Mouse (Mus musculus): ENCODE results near the gene Kdm8.
"Not testable (repeated sequence)": the region's sequence is repeated elsewhere in the genome, so short reads cannot be mapped to it uniquely, and the experiment has no call there.

Gene Kdm8

DNA sequence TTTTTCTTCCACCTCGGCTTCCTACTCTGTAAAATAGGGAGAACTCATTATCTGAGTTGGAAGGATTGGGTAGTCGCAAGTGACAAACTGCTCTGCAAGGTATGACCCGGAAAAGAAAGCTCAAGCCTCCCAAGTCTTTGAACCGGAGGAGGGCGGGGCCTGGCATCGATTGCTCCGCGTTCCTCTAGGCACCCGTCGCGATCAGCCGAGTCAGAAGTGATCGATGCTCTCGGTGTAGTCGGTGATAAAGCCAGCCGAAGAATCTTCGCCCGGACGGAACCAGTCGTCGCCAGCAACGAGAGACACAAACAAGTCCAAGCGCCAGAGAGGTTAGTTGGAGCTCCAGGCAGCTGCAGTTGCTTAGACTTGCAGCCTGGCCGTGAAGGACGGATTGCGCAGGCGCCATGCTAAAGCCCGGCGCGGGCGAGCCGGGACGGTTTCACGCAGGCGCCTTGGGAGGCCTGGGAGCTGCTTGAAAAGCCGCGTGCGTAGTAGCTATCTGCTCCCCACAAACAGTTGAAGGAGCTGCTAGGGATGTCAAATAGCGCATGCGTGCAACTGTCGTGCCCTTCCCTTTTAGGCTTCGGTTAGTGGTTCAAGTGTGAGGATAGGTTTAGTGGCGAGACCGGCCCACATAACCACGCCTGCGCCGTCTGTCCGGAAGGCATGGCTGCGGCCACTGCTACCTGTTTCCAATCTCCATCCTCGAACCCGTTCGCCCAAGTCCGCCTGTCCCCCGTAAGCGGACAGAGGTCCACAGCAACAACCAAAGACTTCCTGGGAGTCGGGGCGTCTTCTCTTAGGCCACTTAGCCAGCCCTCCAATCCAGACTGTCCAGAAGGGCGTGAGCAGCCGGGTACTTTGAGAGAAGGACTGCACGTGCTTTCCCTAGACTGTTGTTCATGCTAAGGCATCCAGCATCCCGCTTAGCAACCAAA, at the start of gene Kdm8:
Gene Kdm8 (plus strand): TSS at position 213 of the 938 bp plus-strand sequence.
- peak; percentile 69 for DNase-seq (ENCODE audit: low spot score)

DNA sequence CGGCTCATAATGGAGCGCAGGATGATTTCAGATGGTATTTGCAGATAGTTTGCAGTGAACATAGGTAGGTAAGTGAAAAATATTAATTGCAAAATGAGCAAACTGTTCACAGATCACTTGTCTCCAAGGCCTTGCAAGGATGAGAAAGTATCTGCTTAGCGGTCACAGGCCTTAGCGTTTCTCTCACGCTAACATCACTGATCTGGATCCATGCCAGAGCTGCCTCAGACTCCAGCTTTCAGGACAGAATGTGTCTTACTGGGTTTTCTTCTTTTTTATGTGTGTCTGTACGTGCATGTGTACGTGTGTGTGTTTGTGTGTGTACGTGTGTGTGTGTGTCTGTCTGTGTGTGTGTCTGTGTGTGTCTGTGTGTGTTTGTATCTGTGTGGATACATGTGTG, 46.4 kb upstream of the Kdm8 start:
- DNase-seq (ENCODE audit: low spot score) = no peak

DNA sequence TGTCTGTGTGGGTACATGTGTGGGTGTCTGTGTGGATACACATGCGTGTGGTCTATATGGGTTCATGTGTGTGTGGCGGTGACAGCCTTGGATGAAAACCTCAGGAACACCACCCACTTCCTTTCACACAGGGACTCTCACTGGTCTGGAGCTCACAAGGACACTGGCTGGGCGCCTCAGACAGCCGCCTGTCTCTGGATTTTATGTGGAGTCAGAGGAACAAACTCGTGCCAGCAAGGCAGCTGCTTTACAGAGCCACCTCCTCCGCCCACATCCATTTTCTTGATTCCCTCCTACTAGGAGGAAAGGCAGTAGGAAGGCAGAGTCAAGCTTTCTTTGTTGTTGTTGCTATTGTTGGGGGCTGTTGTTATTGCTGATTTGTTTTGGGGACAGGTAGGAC, 45.8 kb upstream of the Kdm8 start:
- DNase-seq (ENCODE audit: low spot score) = no peak

DNA sequence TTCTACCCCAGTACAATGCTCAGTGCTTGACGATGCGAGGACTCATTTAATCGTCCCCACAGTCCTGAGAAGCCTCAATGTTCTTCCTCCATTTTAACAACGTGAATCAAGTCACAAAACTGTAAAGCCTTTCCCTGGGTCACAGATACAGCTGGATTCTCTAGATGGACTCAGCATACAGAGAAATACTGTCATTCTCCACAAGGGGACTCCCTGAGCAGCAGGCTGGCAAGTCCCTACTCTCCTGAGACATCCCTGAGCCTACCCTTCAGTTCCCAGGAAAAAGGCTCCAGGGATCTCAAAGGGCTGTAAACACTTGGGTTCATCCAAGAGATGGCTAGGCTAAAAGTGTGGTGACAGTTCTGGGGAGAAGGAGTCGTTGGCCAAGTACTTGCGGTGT, 37.3 kb upstream of the Kdm8 start:
- no peak for DNase-seq (ENCODE audit: low spot score)

DNA sequence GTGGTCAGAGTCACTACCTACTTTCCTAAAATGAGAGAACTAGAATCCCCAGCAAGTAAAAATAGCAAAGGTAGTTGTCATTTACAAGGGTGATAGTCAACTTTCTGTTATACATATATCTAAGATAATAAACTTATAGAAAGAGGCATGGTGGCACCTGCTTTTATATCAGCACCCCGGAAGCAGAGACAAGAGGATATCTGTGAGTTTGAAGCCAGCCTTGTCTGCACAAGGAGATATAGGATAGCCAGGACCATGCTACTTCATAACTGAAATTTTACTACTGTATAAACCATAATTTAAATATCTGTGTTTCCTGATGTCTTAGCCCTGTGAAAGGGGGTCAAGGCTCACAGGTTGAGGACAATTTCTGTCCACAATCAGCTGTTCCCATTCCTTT, 29.4 kb upstream of the Kdm8 start:
- DNase-seq (ENCODE audit: low spot score) = no peak

DNA sequence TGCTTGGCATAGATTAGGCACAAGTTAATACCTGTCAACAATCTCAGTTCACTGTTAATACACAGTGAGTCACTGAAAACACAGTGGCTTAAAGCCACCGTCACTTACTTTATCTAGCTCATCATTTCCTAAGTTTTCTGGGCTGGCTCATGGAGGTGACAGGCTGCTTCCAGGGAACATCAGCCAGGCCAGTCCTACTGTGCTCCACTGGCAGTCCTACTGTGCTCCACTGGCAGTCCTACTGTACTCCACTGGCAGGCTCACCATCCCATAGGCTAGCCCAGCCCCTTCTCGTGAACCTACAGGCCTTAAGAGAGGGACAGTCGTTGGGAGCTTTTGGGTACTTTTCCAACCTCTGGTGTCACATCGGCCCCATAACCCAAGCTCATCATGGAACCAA, 28.7 kb upstream of the Kdm8 start:
- no peak for DNase-seq (ENCODE audit: low spot score)

DNA sequence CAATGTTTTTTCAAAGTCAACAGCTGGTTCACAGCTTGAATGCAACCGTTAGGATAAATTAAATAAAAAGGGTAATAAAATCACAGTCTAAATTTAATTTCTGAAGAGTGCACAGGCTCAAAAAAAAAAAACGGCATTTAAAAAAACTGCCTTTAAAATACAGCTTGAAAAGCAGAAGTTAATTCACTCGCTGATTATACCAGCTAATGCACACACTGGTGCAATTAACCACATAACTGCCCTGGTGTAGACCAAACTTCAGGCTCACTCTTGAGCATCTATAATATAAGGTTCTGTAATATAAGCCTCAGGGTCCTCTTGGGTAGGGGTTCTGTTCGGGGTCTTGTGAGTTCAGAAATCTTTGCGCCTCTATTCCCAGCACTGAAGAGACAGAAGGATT, 27.7 kb upstream of the Kdm8 start:
- DNase-seq (ENCODE audit: low spot score) = no peak

DNA sequence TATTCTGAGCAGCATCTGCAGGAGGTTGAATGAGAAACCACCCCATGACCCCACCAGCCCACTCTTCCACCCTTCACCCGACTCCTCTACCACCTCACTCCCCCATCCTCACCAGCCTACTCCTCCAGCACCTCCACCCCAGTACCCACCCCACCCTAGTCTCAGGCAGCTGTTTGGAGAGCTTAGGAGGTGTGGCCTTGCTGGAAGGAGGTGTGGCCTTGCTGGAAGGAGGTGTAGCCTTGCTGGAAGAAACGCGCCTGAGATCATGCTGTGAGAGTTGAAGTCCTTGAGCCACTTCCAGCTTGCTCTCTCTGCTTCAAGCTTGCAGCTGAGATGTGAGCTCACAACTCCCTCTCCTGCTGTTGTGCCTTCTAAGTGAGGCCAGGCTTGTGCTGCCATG, 26.1 kb upstream of the Kdm8 start:
- no peak for DNase-seq (ENCODE audit: low spot score)

DNA sequence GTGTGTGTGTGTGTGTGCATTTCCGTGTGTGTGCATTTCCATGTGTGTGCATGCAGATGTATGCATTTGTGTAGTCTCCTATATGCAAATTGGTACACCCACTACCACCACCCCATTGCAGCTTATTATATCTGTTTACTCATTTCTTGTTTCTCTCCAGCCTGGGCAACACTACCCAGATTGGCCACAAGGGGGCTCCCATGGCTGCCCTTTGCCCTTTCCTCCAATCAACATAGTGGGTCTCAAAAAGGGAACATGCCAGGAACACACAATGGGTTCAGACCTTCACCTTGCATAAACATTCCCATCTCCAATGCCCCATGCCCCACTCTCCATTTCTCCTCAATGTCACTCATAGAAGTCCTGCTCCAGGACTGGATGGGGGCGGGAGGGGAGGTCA, 24.3 kb upstream of the Kdm8 start:
- DNase-seq (ENCODE audit: low spot score) = no peak

DNA sequence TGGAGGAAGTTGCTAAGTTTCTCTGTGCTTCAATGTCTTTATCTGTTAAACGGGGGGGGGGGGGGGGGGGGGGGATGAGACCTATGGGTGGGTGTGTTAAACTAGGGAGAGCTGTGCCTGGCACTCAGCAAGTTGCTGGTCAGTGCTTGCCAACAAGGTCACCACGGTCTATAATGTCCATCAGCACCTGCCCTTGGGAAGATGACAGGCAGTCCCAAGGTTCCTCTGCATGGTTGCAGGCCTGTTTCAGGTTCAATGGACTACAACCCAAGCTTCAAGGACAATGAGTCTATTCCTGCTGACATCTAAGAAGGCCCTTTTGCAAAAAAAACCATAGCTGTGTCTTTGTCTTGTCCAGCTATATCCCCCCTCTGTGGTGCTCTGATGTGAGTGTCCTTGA, 22.6 kb upstream of the Kdm8 start:
- DNase-seq (ENCODE audit: low spot score) = no peak

DNA sequence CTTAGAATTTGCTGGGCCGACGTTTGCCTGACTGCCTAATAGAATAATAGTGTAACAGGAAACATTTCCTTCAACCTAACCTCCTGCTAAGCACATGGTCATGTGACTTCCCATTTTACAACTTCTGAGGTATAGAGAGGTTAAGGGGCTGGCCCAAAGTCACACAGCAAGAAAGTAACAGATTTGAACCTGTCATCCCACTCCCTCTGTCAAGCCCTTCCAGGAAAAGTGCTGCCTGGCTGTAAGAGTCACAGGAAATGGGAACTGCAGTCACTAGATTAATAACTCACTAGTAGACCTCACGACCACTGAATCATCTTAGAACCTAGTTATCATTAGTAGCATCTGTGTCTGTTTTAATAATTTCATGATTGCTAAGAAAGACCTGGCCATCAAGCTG, 21.4 kb upstream of the Kdm8 start:
- DNase-seq (ENCODE audit: low spot score) = no peak

DNA sequence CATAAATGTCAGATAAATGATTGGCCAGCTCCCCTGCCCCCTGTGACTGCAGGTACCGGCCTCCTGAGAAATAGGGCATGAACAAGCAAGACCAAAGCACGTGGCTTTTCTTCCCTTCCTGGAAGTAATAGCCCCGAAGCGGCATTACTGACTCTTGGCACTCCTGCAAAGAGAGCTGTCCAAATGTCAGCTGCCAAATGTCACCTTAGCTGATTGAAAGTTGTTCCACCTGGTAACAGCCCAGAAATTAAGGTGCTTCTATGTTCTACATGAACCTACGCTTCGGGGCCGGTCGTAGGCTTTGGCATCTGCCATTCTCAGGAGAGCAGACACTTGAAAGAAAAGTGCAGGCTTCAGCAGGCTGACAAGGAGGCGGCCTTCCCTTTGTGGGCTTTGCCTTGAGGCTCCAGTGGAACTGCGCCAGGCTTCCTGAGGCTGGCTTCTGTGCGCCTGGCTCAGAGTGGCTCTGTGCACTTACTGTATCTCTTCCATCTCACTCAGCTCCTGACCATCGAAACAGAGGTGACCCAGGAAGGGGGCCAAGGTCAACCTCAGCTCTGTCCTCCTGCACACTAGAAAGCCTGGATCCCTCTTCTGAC, 16.9 kb upstream of the Kdm8 start:
- no peak for DNase-seq (ENCODE audit: low spot score)

DNA sequence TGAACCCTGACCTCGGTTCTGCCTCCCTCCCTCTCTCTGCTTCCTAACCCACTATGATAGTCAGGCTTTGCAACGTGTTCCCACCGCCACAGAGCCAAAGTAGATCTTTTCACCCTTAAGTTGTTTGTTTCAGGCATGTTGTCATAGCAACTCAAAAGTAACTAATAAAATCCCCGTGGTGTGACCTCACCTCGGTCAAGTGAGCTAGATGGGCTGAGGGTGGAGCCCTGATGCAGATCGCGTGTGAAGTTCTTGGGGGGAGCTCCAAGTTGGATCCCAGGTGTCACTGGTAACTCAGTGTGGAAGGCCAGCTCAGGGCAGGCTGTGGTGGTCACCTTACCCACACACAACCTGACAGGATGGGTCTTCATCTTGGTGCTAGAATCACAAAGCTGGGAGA, 16.1 kb upstream of the Kdm8 start:
- no peak for DNase-seq (ENCODE audit: low spot score)

DNA sequence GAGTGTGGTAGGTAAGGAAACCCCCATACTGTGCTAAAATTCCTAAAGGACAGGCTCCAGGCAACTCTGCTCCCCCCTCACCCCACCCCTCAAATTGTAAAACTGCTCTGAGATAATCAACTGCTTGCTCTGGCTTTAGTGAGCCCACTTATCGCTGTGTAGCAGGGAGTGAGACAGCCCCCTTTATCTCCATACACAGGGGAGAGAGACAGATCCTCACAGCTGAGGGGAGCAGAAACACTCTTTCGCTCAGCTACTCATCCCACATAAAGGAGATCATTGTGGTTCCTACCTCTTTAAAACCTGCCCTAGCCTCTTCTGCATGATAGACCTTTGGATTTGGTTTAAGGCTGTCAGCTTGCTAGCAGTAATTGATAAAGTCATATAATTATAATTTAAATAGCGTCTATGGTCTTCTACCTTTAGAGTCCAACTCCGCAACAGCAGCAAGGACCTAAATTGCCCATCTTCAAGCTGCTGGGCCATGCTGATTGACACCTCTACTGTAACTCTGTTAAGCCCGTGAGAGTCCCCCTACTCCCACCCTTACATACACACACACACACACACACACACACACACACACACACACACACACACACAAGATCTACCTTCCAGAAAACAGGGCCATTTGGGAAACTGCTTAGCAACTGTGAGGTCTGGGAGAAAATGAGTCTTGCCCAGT, 15.5 kb upstream of the Kdm8 start:
- not testable (repeated sequence) for DNase-seq (ENCODE audit: low spot score)

DNA sequence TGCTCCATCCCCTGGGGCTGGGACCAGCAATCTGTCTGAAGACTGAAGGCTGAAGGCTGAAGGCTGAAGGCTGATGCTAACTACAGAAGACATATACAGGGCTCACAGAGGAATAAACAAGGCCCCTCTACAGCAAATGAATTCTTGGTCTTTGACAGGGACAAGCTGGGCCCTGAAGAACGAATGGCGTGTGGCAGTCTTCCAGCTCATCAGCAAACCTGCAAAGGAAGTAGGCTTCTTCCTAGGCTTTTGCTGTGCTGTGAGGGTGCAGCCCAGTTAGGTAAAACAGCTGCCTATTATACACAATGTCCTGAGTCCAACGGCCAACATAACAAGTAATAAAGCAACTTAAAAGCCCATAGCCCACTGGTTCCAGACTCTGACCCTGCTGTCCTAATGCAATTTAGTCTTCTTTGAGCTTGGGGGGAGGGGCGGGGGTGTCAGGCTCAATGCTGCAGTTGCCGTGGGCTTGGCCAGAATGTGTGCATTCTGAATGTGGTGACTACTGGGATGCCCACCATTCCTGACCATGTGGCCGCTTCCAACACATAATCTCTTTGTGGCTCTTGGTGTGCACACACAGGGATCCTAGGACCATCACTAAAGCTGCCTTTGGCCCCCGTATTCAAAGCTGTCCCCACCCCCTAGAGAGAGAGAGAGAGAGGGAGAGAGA, 14.2 kb upstream of the Kdm8 start:
- DNase-seq (ENCODE audit: low spot score) = no peak

DNA sequence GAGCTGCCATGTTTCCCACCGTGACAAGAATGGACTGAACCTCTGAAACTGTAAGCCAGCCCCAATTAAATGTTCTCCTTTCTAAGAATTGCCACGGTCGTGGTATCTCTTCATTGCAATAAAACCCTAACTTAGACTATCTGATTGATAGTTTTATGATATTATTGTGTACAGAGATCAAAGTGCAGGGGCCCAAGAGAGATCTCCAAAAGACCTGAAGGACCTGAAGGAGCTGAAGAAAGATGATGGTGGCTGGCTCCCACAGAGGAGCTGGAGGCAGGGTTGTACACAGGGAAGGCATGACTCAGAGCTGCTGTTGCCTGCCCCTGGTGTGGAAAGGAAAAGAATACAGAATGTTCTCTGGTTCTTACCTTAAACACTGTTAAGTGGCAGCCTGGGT, 10.6 kb upstream of the Kdm8 start:
- no peak for DNase-seq (ENCODE audit: low spot score)

DNA sequence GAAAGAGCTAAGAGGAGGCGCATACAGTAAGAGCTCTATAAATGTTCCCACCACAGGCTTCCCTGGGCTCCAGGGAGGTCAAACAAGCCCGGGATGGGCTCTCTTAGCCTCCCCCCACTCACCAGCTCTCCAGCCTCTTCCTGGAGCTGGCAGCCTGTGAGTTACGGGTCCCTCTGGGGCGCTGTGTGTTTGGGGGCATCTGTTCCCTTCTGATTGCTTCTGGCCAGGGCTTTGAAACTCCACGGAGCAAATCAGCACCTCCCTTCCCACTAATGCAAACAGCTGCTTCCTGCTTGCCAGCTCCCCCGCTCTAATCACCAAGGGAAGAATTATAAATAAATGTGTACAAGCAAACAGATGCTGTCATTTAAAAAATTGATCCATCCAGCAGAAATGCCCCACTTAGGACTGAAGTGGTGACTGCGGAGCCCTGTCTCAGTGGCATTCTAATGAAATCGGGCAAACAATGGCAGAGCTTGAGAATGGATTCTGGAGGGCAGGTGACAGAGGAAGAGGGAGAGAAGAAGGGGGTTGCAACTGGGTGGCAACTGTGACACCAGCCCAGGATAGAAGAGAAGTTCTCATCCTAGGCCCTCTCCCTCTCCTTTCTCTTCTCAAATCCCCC, 9.7 kb upstream of the Kdm8 start:
- DNase-seq (ENCODE audit: low spot score) = no peak

DNA sequence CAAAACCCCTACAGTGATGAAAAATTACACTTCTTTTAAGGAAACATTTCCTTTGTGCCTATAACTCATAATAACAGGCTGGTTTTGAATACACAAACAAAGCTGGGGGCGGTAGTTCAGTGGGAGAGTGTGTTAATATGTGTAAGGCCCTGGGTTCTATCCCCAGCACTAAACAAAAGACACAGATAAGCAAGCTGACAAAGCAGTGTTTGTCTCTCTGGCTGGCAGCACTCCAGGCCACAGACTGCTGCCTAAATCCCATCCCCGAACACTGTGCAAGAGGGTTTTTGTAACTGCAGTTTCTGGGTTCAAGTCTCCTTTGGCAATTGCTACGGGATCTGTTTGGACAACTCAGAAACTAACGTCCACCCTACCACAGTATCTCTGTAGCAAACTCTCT, 2.2 kb upstream of the Kdm8 start:
- no peak for DNase-seq (ENCODE audit: low spot score)

DNA sequence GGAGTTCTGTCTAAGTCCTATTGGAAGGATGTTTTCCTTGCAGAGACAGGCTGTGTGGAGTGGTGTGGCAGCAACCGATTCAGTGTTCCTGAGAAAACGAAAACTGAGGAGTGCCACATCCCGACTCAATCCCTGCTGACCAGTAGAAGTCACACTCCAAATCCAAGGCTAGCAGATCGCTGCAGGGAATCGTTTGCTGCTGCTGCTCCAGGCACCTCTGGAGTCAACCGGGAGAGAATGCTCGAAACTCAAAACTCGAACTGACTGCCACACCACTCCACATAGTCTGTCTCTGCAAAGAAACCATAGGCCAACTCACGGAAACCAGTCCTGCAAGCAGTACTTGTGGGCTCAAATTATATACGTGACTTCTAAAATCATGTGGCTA, 406 bp upstream of the Kdm8 start:
- DNase-seq (ENCODE audit: low spot score) = no peak

DNA sequence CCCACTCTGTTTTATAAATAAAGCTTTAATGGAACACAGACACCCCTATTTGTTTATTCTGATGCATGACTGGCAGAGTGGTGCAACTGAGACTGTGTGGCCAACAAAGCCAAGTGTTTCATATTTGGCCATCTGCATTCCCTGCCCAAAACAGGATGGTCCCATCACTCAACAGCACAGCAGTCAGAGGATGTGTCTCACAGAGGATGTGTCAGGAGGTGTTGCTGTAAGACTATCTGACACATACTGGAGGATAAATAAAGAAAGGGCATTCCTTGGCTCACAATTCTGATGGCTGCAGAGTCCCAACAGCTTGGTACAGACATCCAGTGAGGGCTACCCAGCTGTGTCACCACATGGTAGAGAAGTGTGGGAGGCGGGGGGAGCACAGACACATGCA, 6.2 kb downstream of the Kdm8 start:
- no peak for DNase-seq (ENCODE audit: low spot score)

DNA sequence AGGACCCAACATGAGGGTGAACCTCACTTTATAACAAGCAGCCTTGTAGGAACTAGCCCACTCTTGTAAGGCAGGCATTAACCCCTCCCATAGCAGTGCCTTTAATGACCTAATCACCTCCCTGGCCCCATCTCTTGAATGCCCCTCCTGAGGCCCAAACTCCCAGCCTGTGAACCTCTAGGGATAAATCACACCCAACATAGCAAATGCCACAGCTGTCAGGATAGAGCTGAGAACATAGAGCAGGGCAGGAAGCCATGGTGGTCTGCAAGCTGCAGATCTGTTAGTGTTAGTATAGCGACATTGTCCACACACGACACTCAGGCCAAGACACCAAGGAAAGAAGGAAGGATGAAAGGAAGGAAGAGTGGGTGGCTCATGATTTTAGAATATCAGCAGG, 6.6 kb downstream of the Kdm8 start:
- DNase-seq (ENCODE audit: low spot score) = no peak

DNA sequence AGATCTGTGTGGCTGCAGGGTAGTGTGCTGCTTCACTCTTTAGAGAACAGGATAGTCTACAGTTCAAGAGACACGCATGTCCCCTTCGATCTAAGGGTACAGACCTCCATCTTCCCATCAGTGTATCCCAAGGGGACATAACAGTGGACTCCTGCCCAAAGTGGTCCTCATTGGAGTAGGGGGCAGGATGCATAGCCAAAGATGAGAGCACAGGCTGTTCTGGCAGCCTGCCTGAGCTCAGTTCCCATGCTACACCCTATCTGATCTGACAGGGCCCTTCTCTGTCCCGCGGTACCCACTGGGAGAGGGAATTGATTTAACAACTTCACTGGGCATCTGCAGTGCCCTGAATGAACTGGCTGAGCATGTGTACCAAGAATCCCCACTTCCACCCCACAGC, 9.2 kb downstream of the Kdm8 start:
- DNase-seq (ENCODE audit: low spot score) = no peak
